Mouse (Mus musculus) MEL (cell line): ENCODE results near the gene Chmp3. TPM values are rescaled to one million over a fixed set of nuclear protein-coding genes. Genes with fewer than 3 reads are reported as not detected.

Experiments
- DNase-seq: peaks from one replicate; pipeline ENCODE4 v3.0.0; 2011; ENCODE audit warnings: low read depth, low spot score
- H3K27ac ChIP-seq: 2 replicates; pipeline ENCODE4 v1.5.1; 2012; ENCODE audit warnings: low read depth, mild to moderate bottlenecking, control low read depth, low read length, moderate library complexity; ENCODE audit not compliant: control insufficient read depth
- H3K27me3 ChIP-seq, 2 experiments: fragments of 150-350 bp in 1 of 2; sonication (generic) in 1 of 2; 2 replicates each; pipeline ENCODE4 v1.6.1; 2012; ENCODE audit warnings: low read length in 2 of 2, mild to moderate bottlenecking in 2 of 2, improper control_type of control experiment in 1 of 2, moderate library complexity in 1 of 2; ENCODE audit not compliant: insufficient read depth in 2 of 2, control insufficient read depth in 1 of 2
- H3K36me3 ChIP-seq, 2 experiments: 2 replicates each; pipeline ENCODE4 v1.6.1; 2012 to 2014; ENCODE audit warnings: low read length in 2 of 2, improper control_type of control experiment in 1 of 2, inconsistent platforms in 1 of 2, mild to moderate bottlenecking in 1 of 2; ENCODE audit not compliant: insufficient read depth in 2 of 2, control insufficient read depth in 1 of 2
- H3K4me1 ChIP-seq, 2 experiments: fragments of 150-350 bp in 1 of 2; sonication (generic) in 1 of 2; 2 replicates each; pipeline ENCODE4 v1.6.1; 2012; ENCODE audit warnings: low read length in 2 of 2, improper control_type of control experiment in 1 of 2, mild to moderate bottlenecking in 1 of 2; ENCODE audit not compliant: insufficient read depth in 2 of 2, control insufficient read depth in 1 of 2
- H3K4me3 ChIP-seq, 2 experiments: fragments of 150-350 bp in 1 of 2; sonication (generic) in 1 of 2; 2 replicates each; pipeline ENCODE4 v1.5.1; 2012; ENCODE audit warnings: low read depth in 2 of 2, low read length in 2 of 2, mild to moderate bottlenecking in 2 of 2, moderate library complexity in 2 of 2, control low read depth in 1 of 2, improper control_type of control experiment in 1 of 2; ENCODE audit not compliant: control insufficient read depth in 1 of 2, insufficient read depth in 1 of 2
- H3K79me2 ChIP-seq: 2 replicates; pipeline ENCODE4 v1.6.1; 2012; ENCODE audit warnings: mild to moderate bottlenecking, low read length, moderate library complexity; ENCODE audit not compliant: control insufficient read depth, poor library complexity, insufficient read depth
- H3K9ac ChIP-seq: 2 replicates; pipeline ENCODE4 v1.6.1; 2012; ENCODE audit warnings: low read depth, mild to moderate bottlenecking, control low read depth, low read length, moderate library complexity; ENCODE audit not compliant: control insufficient read depth, poor library complexity, severe bottlenecking
- H3K9me3 ChIP-seq: fragments of 150-350 bp; sonication (generic); replicated peaks from 2 replicates; pipeline ENCODE4 v1.6.1; 2012; ENCODE audit warnings: mild to moderate bottlenecking, low read length, improper control_type of control experiment, moderate library complexity; ENCODE audit not compliant: insufficient read depth
- CHD2 ChIP-seq: IDR thresholded peaks from 2 replicates; pipeline ENCODE4 v1.6.1; 2011; ENCODE audit warnings: low read length, improper control_type of control experiment
- CTCF ChIP-seq, 3 experiments: IDR thresholded peaks in 2 of 3; conservative IDR thresholded peaks in 1 of 3; 2 replicates each; pipeline ENCODE4 v1.5.1; 2011 to 2012; ENCODE audit warnings: low read length in 3 of 3, low read depth in 2 of 3, mild to moderate bottlenecking in 2 of 3, improper control_type of control experiment in 1 of 3, inconsistent platforms in 1 of 3, mixed read lengths in 1 of 3, moderate library complexity in 1 of 3; ENCODE audit not compliant: control insufficient read depth in 1 of 3, insufficient read depth in 1 of 3, poor library complexity in 1 of 3, severe bottlenecking in 1 of 3
- E2F4 ChIP-seq: IDR thresholded peaks from 2 replicates; pipeline ENCODE4 v1.6.1; 2011; ENCODE audit warnings: low read depth, low read length, improper control_type of control experiment, borderline replicate concordance
- ELF1 ChIP-seq: IDR thresholded peaks from 2 replicates; pipeline ENCODE4 v1.6.1; 2014; ENCODE audit warnings: low read depth, mild to moderate bottlenecking, inconsistent platforms, low read length, improper control_type of control experiment, moderate library complexity
- EP300 ChIP-seq, 2 experiments: IDR thresholded peaks; 2 replicates each; pipeline ENCODE4 v1.6.1; 2011; ENCODE audit warnings: improper control_type of control experiment in 2 of 2, low read length in 2 of 2, low read depth in 1 of 2, mild to moderate bottlenecking in 1 of 2
- GABPA ChIP-seq: IDR thresholded peaks from 2 replicates; pipeline ENCODE4 v1.6.1; 2012; ENCODE audit warnings: low read depth, mild to moderate bottlenecking, inconsistent platforms, low read length, improper control_type of control experiment, moderate library complexity
- GATA1 ChIP-seq: IDR thresholded peaks from 2 replicates; pipeline ENCODE4 v1.6.1; 2011; ENCODE audit warnings: low read depth, low read length, improper control_type of control experiment
- MAFK ChIP-seq: IDR thresholded peaks from 2 replicates; pipeline ENCODE4 v1.6.1; 2011; ENCODE audit warnings: low read depth, mild to moderate bottlenecking, low read length, improper control_type of control experiment, borderline replicate concordance
- MAX ChIP-seq: IDR thresholded peaks from 2 replicates; pipeline ENCODE4 v1.6.1; 2011; ENCODE audit warnings: low read length, improper control_type of control experiment
- MAZ ChIP-seq: IDR thresholded peaks from 2 replicates; pipeline ENCODE4 v1.6.1; 2012; ENCODE audit warnings: low read depth, mild to moderate bottlenecking, inconsistent platforms, low read length, improper control_type of control experiment
- MXI1 ChIP-seq: IDR thresholded peaks from 2 replicates; pipeline ENCODE4 v1.6.1; 2011; ENCODE audit warnings: mild to moderate bottlenecking, low read depth, low read length, improper control_type of control experiment
- MYC ChIP-seq: IDR thresholded peaks from 2 replicates; pipeline ENCODE4 v1.6.1; 2011; ENCODE audit warnings: low read depth, mild to moderate bottlenecking, low read length, improper control_type of control experiment, moderate library complexity
- NRF1 ChIP-seq: IDR thresholded peaks from 2 replicates; pipeline ENCODE4 v1.6.1; 2014; ENCODE audit warnings: low read depth, mild to moderate bottlenecking, inconsistent platforms, low read length, improper control_type of control experiment, moderate library complexity; ENCODE audit not compliant: poor library complexity, insufficient read depth, severe bottlenecking
- POLR2A ChIP-seq, 2 experiments: IDR thresholded peaks; 2 replicates each; pipeline ENCODE4 v1.6.1; 2011 to 2012; ENCODE audit warnings: low read length in 2 of 2, mild to moderate bottlenecking in 2 of 2, control low read depth in 1 of 2, improper control_type of control experiment in 1 of 2, low read depth in 1 of 2, moderate library complexity in 1 of 2; ENCODE audit not compliant: control insufficient read depth in 1 of 2, insufficient read depth in 1 of 2, poor library complexity in 1 of 2
- POLR2AphosphoS2 ChIP-seq: IDR thresholded peaks from 2 replicates; pipeline ENCODE4 v1.6.1; 2011; ENCODE audit warnings: low read length, improper control_type of control experiment
- POLR2AphosphoS5 ChIP-seq: IDR thresholded peaks from 2 replicates; pipeline ENCODE4 v1.6.1; 2012; ENCODE audit warnings: low read depth, borderline replicate concordance, mild to moderate bottlenecking, inconsistent platforms, low read length, moderate library complexity, mixed read lengths
- TAL1 ChIP-seq: IDR thresholded peaks from 2 replicates; pipeline ENCODE4 v1.6.1; 2012; ENCODE audit warnings: mild to moderate bottlenecking, inconsistent platforms, low read length, moderate library complexity, mixed read lengths
- TCF12 ChIP-seq: IDR thresholded peaks from 2 replicates; pipeline ENCODE4 v1.6.1; 2014; ENCODE audit warnings: low read depth, mild to moderate bottlenecking, inconsistent platforms, low read length, improper control_type of control experiment, moderate library complexity
- UBTF ChIP-seq: IDR thresholded peaks from 2 replicates; pipeline ENCODE4 v1.6.1; 2012; ENCODE audit warnings: low read depth, mild to moderate bottlenecking, inconsistent platforms, low read length, improper control_type of control experiment, moderate library complexity, borderline replicate concordance; ENCODE audit not compliant: insufficient read depth
- USF1 ChIP-seq: IDR thresholded peaks from 2 replicates; pipeline ENCODE4 v1.6.1; 2014; ENCODE audit warnings: low read depth, mild to moderate bottlenecking, inconsistent platforms, low read length, improper control_type of control experiment, moderate library complexity
- ZKSCAN1 ChIP-seq: IDR thresholded peaks from 2 replicates; pipeline ENCODE4 v1.6.1; 2012; ENCODE audit warnings: low read depth, mild to moderate bottlenecking, inconsistent platforms, low read length, improper control_type of control experiment, moderate library complexity
- ZNF384 ChIP-seq: IDR thresholded peaks from 2 replicates; pipeline ENCODE4 v1.6.1; 2012; ENCODE audit warnings: low read depth, mild to moderate bottlenecking, inconsistent platforms, low read length, improper control_type of control experiment
- polyA plus RNA-seq, 2 experiments: library from polyadenylated mRNA; stranded (reverse) in 1 of 2; unstranded in 1 of 2; fragments of >175 nt in 1 of 2; fragments of >200 nt in 1 of 2; gene quantifications; 2 replicates each; pipeline versions ENCODE4 v1.2.1 to v1.2.4; 2012; ENCODE audit warnings: low replicate concordance in 2 of 2, low read depth in 1 of 2; ENCODE audit not compliant: insufficient read length in 2 of 2, insufficient read depth in 1 of 2, missing spikeins in 1 of 2
- total RNA-seq: library from RNA; depleted of rRNA; stranded (reverse); fragments of 300-350 nt; gene quantifications from 2 replicates; pipeline ENCODE4 v1.2.3, GENCODE M21; 2012

Gene Chmp3
- total and polyA plus RNA-seq, 3 experiments = 41.7 to 69.3 TPM; not detected in 1

- TF ChIP-seq NRF1 (no peak), TCF12 (no peak), POLR2AphosphoS5 (no peak), GATA1 (no peak), ELF1 (no peak), MXI1 (no peak), GABPA (no peak), E2F4 (no peak), ZKSCAN1 (no peak)
These were observed 24.1 kb upstream of the Chmp3 start for GRCm38 (mm10) chr6:71519476-71519875.

GRCm38 (mm10) chr6:71525556-71525955, 18.0 kb upstream of the Chmp3 start:
- Histone ChIP-seq H3K27me3 (peaks cover 1 to 4% of the 10 kb centered on the region in 2 experiments; a peak in 1 of 4 replicates), H3K9ac (no peak overlapping the region), H3K79me2 (no peaks in the 10 kb centered on the region), H3K4me1 (0 out of 4 replicates have a peak, but pooled peaks cover 0 to 4% of the 10 kb centered on the region in 2 experiments), H3K9me3 (no peaks in the 10 kb centered on the region), H3K4me3 (no peak overlapping the region), H3K36me3 (no peaks in the 10 kb centered on the region), H3K27ac (no peak overlapping the region)
- TF ChIP-seq UBTF = no peak
- TF ChIP-seq TAL1 = no peak
- no peak for TF ChIP-seq MAZ
- TF ChIP-seq EP300 (IDR thresholded peaks at IDR 0.05; ENCODE audit: low read depth in 1 of 2, low read length in 2 of 2) = no peak
- TF ChIP-seq MAX = no peak
- TF ChIP-seq POLR2AphosphoS2 = no peak
- TF ChIP-seq MYC = no peak
- no peak for TF ChIP-seq ZNF384
- TF ChIP-seq CTCF (IDR thresholded peaks at IDR 0.05 in 2 of 3, conservative IDR thresholded peaks at IDR 0.05 in 1 of 3; ENCODE audit: control insufficient read depth in 1 of 3, insufficient read depth in 1 of 3, low read depth in 2 of 3, low read length in 3 of 3, poor library complexity in 1 of 3, severe bottlenecking in 1 of 3) = no peak
- no peak for TF ChIP-seq POLR2A (IDR thresholded peaks at IDR 0.05; ENCODE audit: control insufficient read depth in 1 of 2, insufficient read depth in 1 of 2, low read depth in 1 of 2, low read length in 2 of 2, poor library complexity in 1 of 2)
- TF ChIP-seq USF1 = no peak
- no peak for TF ChIP-seq CHD2
- TF ChIP-seq MAFK = no peak
- DNase-seq = no peak

More at GRCm38 (mm10) chr6:71519476-71519875, 24.1 kb upstream of the Chmp3 start:
- Histone ChIP-seq H3K27me3 (no peaks in the 10 kb centered on the region), H3K9me3 (no peaks in the 10 kb centered on the region), H3K79me2 (no peaks in the 10 kb centered on the region), H3K4me1 (0 out of 4 replicates have a peak, but pooled peaks cover 0 to 3% of the 10 kb centered on the region in 2 experiments), H3K27ac (no peak overlapping the region), H3K4me3 (no peak overlapping the region), H3K36me3 (no peaks in the 10 kb centered on the region), H3K9ac (no peak overlapping the region)
- no peak for DNase-seq
